Mouse (Mus musculus) lung, postnatal 0 days (tissue): ENCODE data around the gene P4ha2.

ENCODE experiments used
- CTCF ChIP-seq: IDR thresholded peaks from 2 replicates; pipeline ENCODE4 v1.5.1; 2016; ENCODE audit warnings: antibody characterized with exemption, mild to moderate bottlenecking
- EP300 ChIP-seq: IDR thresholded peaks from 2 replicates; pipeline ENCODE4 v1.6.1; 2016; ENCODE audit warnings: antibody characterized with exemption, mild to moderate bottlenecking, control low read depth

GRCm38 (mm10) chr11:54141200-54141971 lies 41.5 kb downstream of the P4ha2 start:
- TF ChIP-seq CTCF (no peak), EP300 (no peak)
